Mouse (Mus musculus) cerebellum, postnatal 14 days (tissue): ENCODE measurements around the gene Lhx2.

ENCODE experiments used
- DNase-seq, 2 experiments: peaks; one replicate each; pipeline ENCODE4 v3.0.0; 2021; ENCODE audit warnings: mixed read lengths in 2 of 2

The Lhx2 gene

DNA sequence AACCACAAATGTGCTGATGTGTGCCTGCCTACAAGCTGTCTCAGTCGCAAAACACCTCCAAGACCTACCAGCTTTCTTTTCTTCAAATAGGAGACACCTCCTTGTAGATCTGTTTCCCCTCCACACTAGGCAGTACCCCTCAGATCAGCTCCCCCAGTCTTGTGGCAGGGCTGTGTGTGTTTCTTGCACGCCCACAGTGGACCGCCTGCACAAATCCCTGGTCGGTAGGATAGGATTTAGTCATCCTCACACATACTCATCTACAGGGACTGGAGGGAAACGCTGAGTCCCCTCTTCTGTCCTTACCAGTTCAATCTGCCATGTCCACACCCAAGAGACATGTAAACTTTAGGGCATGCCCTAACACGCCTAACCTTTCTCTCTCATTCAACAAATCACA lies 71.1 kb downstream of the Lhx2 start:
- no peak for DNase-seq

DNA sequence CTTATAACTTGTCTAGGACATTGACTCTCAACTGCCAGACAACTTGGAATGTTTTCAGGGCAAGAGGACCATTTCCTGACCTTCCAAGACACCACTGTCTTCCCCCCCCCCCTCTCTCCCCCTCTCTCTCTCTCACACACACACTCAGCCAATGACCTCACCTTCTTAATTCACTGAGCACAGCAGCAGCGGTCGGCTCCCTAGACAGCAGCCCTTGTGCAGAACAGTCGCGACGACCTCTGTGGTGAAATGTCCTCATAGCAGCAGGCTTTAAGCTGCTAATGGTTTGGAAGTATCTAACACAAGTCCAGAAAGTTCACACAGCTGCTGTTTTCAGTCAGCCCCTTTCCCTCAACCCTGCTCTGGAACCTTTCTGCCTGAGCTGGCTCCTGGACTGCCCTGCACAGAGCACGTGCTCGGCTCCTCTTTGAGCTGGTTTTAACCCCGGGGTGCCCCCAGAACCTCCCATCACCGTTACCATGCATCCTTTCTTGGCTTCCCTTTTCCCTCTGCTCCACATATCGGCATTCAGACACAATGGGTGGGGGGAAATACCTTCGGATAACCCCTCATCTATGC lies 73.6 kb downstream of the Lhx2 start:
- DNase-seq = no peak

DNA sequence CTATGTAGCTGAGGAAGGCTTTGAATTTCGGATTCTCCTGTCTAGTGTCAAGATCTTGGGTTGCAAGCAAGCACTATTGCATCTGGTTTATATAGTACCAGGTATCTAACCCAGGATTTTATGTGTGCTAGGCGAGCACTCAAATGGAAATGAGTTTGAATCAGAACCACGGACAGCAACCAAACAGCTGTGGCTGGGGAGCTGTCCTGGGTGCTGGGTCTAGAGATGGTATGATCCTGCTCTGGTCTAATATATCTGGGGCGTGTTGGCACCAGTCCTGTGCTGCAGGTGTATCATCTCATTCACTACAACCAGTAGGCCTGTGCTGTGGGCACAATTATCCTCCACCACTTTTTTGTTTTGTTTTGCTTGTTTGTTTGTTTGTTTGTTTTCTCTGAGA lies 78.9 kb downstream of the Lhx2 start:
- no peak for DNase-seq
